Mouse (Mus musculus): ENCODE measurements around the gene Jund. TPM values are rescaled to one million over a fixed set of nuclear protein-coding genes. Genes with fewer than 3 reads are reported as not detected.

The Jund gene
- total RNA-seq, 2 experiments from 2014 or later: 178 to 214 TPM

DNA sequence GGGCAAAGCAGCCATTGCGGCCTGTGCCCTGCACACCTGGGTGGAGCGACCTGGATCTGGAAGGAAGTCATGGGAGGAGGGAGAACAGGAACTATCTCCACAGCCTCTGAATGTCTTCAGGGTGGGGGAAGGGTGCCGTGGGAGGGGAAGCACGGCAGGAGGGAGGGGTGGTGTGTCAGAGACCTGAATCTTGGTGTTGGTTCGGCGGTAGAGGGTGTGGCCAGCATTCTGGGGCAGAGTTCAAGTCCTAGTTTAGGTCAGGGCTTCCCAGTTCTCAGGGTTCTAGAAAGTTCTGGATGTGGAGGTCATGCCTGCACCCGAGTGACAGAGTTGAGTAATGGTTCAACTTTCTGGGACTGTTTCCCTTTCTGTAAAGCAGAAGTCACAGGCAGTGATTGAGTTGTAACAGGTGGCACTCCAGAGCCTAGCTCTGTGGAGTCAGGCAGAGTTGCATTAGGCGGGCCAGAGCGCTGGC is 21.1 kb downstream of the Jund start:
- no peak for DNase-seq
- intact Hi-C loops (cut with DNase I): loop anchor here (1.0 to 5.0 kb wide), 5 partner anchors 32 to 149 kb away; no protein-coding TSS in a partner anchor

DNA sequence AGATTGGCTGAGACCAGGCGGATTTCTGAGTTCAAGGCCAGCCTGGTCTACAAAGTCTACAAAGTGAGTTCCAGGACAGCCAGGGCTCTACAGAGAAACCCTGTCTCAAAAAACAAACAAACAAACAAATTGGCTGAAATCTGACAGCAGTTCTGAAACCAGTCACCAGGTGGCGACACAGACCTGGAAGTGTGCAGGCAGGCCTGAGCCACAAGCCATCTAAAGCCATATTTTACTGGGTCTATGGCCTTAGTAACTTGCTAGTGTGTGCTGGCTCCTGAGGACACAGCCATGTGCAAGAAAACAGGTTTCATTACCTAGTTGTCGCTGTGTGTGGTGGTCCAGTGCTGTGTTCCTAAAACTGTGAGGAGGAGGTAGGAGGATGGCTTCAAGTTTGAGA is 22.0 kb downstream of the Jund start:
- intact Hi-C loops (cut with DNase I): loop anchor here (1.0 to 5.0 kb wide), 5 partner anchors 32 to 148 kb away; no protein-coding TSS in a partner anchor
- DNase-seq: peak; percentile 80 to 92

DNA sequence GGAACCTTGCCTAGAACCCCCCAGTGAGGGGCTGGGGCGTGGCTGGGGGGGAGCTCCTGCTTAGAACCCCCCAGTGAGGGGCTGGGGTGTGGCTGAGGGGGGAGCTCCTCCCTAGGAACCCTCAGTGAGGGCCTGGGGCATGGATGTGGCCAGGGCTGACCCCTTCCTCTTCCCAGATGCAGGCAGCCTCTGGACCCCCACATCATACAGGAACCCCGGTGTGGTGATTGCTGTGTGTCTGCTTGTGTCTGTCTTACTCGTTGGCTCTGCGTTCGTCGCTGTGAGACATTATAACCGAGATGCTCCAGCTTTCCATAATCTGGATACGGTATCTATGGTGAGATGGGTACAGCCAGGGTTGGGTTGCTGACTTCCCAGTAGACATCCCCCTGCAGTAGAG is 22.9 kb downstream of the Jund start:
- intact Hi-C loops (cut with DNase I): loop anchor here (2.0 to 5.0 kb wide), 2 partner anchors 101 to 147 kb away; no protein-coding TSS in a partner anchor
- DNase-seq: no peak

DNA sequence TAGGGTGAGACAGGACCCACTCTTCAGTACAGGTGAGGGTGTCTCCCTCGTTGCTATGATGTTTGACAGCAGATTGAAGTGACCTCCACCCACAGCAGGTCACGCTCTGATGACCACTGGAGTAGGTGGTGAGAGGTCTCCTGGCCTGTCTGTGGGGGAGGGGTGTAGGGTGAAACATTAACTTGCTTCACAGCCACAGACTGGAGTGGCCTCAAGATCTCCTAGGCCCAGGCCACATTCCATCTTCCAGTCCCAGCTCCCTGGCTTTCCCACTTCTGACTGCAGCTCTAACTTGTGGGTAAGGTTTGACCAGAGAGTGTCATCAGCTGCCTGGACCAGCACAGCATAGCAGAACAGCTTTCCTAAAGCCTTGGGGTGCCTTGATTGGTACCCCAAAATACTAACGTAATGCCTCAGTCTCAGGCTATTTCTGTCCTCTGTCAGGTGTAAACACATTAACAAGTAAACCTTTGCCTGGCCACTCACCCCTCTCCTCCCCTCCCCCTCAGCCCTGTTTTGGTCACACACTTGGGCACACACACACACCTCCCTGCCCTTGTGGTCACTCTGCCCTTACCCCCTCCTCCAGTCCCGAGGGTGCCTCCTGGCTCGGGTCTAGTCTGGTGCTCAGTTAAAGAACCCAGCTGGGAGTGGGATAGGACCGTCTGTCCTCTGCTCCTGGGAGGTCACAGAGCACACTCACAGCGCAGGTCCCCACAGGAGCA is 24.9 kb downstream of the Jund start, which contains the start of gene Pde4c:
Gene Pde4c, plus strand, starts transcription at position 235 of the 725 bp plus-strand sequence.
- intact Hi-C loops (cut with DNase I): loop anchor here (5.0 kb wide), 1 partner anchor 99 kb away; no protein-coding TSS in a partner anchor
- no peak for DNase-seq

DNA sequence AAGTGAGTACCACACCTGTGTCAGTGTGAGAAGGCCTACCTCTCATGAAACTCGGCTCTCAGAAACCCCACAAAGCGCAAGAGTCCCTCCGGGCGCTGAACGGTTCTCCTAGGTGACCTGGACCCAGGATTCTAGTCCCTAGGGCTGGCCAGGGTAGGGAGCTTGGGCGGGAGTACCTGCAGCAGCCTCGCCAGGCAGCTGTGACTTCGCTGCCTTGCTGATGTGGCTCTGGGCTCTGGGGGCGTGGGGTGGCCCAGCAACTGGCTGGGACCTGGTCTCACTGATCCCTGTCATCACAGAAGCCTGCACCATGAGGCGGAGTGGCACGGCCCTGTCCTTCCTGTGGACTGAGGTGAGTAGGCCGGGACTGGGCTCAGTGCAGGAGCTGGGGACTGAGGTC is 25.5 kb downstream of the Jund start:
- no peak for DNase-seq

DNA sequence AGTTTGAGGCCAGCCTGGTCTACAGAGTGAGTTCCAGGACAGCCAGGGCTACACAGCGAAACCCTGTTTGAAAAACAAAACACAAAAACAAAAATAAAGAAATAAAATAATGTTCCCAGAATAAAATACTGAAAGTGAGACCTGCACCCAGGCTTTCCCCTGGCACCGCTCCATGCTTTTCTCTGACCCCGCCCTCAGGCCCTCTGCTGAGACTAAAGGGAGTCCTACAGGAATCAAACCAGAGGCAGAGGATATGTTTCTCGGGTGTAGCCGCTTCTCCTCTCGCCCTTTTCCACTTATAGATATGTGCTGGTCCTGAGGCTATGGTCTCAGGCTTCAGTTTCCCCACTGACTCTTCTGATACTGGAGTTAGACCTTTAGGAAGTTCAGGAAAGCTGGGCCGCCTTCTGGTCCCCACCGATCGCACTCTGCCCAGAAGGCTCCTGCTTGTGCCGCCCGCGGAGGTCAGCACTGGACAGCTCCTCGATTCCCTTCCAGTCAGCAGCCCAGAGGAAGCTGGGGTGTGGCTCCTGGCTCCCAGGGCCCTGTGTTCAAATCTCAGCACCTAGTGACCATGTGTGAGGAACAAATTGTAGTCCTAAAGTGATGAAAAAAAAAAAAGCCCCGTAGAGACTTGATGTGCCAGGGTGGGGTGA is 27.2 kb downstream of the Jund start:
- peak; percentile 55 to 65 for DNase-seq
- intact Hi-C loops (cut with DNase I): loop anchor here (2.0 kb wide), 1 partner anchor 15 kb away; no protein-coding TSS in a partner anchor

More for the DNA sequence above, 25.5 kb downstream of the Jund start:
- intact Hi-C loops (cut with DNase I): loop anchor here (5.0 kb wide), 1 partner anchor 98 kb away; no protein-coding TSS in a partner anchor

DNA sequence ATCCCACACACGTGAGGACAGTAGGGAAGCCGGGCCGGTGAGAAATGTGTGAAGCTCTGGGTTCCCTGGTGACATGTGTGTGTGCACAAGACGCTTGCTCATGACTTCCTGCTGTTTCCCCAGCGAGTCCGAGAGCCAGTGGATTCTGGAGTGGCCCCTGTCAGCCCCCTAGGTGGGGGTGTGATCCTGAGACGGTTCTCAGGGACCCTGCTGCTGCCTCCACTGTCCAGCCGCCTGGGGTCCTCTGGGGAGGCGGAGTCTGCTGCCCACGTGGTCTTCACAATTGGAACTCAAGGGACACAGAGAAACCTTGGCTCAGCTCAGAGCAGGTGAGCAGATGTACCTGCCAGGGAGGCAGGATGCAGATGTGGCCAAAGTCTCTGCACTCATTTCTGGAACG is 28.0 kb downstream of the Jund start:
- intact Hi-C loops (cut with DNase I): loop anchor here (2.0 kb wide), 1 partner anchor 14 kb away; no protein-coding TSS in a partner anchor
- DNase-seq: no peak

DNA sequence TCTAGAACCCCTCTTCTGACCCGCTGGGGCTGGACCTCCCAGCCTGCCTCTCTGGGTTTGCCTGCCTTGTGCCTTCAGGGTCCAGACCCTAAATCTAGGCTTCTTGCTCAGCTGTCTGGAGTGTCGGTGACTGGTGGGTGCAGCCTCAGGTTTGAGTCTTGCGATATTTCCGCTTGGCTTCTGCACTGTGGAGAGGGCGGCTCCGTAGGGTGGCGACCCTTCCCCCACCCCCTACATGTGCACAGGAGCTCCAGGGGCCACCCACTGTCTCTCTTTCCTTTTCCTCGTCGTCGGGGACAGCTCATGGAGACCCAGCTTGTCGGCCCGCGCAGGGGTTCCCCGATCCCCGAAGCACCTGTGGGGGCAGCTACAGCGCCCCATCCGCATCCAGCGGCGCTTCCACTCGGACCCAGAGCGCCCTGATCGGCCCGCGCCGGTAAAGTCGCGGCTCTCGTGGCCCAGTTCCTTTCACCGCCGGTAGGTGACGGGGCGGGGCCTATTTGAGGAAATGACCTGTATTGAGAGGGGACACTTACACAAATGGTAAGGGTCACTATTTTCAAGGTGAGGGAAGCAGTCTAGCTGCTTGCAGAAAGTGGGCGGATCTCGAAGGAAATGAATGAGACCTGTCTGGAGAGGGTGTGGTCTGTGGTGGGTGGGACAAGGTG is 31.2 kb downstream of the Jund start:
- intact Hi-C loops (cut with DNase I): no loop called here
- DNase-seq: no peak

DNA sequence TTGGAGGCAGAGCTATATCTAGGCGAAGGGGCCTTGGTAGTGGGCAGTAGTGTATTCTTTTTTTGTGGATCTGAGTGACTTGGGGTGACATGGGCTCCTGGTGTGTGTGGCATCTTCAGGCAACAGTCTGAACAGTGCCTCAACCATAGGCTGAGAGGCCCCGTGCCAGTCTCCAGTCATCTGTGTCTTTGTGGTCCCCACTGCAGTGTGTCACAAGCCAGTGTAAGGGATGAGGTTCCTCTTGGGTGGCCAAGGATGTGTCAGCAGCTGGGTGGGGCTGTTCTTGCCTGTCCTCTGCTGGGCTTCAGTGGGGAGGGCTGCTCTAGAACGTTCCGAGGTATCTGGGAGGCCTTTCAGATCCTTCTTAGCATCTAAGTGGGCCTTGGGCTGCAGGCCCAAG is 32.2 kb downstream of the Jund start:
- intact Hi-C loops (cut with DNase I): no loop called here
- DNase-seq: no peak

DNA sequence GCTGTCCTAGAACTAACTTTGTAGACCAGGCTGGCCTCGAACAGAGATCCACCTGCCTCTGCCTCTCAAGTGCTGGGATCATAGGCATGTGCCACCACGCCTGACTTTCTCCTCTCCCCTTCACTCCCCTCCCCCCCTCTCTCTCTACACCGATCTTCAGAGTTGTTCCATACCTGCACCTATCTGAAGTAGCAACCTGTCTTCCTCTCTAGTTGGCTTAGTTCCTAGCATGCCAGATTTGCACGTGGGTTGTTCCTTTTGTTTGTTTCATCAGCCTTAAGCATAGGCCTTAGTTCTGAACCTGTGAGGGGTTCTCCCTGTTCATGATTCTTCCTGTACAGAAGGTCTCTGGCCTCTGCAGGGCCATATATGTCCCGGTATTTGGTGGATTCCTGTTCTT is 39.0 kb downstream of the Jund start:
- intact Hi-C loops (cut with DNase I): no loop called here
- no peak for DNase-seq

DNA sequence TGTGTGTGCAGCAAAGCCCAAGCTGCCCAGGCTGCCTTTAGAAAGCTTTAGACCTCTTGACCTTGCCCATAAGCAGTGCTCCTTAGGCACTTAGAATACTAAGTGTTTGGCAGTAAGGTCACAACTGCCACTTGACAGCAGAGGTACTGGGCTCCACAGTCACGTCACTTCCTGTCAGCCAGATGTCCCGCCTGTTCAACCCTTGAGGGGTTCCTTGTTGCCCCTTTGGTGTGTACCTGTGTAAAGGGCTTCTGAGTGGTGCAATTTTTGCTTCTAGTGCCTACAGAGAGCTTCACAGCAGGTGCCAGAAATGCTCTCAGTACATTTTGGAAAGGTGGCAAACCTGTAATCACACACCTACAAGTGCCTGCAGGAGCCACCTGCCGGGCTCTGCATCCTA is 39.5 kb downstream of the Jund start:
- no peak for DNase-seq
- intact Hi-C loops (cut with DNase I): no loop called here

DNA sequence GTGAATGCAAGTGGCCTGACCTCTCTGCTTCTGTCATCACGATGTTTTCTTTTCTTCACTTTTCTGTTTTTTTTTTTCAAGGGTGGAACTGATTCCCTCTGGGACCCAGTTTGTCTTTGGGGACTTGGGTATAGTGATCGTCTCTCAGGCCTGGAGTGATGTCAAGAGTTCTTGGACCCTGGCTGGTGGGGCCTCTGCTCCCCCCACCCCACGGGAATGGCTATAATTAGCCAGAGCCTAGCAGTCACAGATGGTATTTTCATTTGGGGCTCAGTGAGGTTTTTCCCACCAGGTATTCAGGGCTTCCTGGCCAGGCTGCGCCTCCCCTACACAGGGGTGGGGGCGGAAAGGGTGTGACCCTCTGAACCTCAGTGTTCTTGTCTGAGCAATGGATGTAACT is 42.9 kb downstream of the Jund start:
- intact Hi-C loops (cut with DNase I): loop anchor here (2.0 kb wide), 1 partner anchor 15 kb away; no protein-coding TSS in a partner anchor
- DNase-seq: no peak

DNA sequence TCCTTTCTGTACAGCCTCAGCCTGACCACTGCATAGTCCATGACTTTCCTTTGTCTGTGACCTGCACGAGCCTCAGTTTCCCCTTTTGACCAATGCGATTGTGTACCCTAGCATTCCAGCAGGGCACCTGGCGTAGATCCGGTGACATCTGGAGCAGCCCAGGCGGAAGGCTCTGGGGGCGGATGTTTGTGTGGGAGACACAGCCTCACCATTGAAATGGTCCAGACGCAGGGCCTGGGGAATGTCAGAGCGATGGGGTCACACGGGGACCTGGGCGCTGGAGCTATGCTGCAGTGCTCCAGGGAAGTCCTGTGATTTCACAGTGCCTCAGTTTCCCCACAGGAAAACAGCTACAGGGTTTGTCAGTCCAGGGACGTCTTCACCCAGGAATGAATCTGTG is 43.4 kb downstream of the Jund start:
- DNase-seq: no peak
- intact Hi-C loops (cut with DNase I): no loop called here

DNA sequence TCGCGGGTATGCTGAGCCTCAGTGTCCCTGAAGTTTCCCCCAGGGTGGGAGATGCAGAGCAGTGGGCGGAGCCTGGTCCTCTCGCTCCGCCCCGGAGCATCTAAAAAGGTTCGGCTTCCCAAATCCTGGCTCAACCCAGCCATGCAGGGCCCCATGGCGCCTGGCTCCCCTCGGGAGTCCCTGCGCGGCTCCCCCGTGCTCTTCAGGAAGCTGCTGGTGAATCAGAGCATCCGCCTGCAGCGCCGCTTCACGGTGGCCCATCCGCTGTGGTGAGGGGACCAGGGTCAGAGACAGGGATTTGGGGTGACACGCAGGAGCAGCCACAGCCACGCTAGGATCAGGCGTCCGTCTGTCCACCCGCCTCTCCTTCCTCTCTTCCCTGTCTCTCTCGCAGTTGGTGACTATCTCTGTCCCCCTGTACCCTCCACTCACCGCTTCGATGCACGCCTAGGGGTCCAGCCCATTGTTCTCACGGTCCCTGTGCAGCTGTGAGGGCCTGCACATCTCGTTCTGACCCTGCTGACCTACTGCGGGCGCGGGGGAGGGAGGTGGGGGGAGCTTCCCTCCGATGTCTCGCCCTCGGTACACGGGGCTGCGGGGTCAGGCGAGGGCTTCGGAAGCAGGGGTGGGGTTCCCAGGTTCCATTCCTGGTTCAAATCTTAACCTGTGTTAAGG is 44.4 kb downstream of the Jund start:
- intact Hi-C loops (cut with DNase I): no loop called here
- DNase-seq: no peak

DNA sequence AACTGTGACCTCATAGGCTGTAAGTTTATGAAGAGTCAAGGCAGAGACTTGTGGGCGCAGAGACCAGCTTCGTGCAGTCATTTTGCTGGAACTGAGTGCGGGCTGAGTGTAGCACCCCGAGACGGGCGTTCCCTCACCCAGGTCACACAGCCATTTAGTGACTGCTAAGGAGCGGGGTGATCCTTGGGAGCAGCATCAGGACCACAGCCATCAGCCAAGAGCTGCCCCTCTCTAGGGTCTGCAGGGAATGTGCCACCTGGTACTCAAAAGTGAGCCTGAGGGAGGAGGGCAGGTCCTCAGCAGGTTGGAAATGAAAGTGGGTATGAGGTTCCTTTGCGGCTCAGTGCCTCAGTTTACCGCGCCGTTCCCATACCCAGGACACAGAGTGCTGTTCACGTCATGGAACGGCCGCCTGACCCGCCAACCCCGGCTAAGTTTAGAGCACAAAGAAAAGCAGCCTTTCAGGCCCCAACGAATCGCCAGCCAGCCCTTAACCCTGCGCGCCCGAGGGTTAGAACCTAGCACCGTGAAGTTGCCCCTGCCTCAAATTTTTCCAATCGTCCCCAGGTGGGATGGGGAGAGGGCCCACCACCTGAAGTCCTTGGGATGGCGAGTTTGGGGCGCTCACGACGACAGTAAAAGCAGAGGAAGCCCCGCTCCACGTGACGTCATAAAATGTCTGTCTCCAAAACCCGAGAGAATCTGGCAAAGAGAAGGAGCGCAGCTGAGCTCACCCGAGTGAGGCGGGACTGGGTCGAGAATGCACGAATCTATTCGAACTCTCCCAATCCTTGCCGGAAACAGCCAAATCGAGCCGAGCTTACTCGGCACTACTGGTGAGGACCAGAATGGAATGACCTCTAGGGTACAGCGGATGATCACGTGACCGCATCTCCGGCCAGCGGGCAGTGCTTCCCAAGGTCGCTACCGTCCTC is 45.2 kb downstream of the Jund start:
- intact Hi-C loops (cut with DNase I): no loop called here

DNA sequence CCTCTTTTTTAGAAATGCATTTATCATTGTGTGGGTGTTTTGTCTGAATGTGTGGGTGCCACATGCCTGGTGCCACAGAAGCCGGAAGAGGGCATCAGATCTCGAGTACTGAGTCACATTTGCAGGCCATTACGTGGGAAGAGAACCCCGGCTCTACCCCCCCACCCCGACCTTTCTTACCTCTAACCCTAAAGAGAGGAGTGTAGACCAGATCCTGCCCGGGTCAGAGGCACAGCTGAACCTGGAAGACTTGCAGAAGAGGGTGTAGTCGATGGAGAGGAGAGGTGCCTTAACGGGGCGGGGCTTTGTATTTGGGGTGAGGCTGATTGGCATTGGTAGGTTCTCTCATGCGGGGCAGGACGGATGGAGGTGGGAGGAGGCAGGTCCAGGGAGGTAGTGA is 46.1 kb downstream of the Jund start:
- intact Hi-C loops (cut with DNase I): no loop called here
- no peak for DNase-seq

More for the DNA sequence above, 45.2 kb downstream of the Jund start:
- DNase-seq: peak; percentile 77 to 80

DNA sequence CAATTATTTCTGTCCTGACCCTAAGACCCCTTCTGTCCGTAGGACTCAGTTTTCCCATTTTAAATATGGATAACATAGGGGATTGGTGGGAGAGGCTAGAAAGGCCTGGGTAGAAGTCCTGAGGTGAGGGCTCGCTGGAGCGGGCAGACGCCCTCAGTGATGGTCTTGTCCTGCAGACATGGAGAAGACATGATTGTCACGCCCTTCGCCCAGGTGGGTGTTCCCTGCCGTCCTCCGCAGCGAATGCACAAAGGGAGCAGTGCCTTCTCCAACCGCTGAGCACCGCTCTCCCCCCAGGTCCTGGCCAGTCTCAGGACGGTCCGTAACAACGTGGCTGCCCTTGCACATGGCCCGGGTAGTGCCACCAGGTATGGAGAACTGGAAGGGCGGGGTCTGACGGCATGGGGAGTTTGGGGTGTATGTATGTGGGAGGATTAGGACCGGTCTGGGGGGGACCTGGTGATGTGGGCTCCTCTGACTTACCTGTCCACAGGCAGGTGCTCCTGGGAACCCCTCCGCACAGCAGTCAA is 47.0 kb downstream of the Jund start:
- no peak for DNase-seq
- intact Hi-C loops (cut with DNase I): no loop called here

DNA sequence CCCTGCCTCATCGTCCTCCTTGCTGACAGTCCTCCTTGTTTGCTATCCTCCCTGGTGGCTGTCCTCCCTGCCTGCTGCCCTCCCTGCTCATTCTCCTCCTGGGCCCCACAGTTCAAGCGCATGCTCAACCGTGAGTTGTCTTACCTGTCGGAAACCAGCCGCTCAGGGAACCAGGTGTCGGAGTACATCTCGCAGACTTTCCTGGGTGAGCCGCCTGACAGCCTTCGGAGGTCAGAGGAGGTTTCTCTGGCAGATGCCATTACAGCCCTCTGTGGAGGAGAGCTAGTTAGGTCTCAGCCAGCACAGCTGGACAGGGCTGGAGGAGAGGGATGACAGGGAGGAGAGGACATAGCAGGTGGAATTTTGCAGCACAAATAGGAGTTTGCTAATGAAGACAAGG is 47.9 kb downstream of the Jund start:
- no peak for DNase-seq
- intact Hi-C loops (cut with DNase I): no loop called here

DNA sequence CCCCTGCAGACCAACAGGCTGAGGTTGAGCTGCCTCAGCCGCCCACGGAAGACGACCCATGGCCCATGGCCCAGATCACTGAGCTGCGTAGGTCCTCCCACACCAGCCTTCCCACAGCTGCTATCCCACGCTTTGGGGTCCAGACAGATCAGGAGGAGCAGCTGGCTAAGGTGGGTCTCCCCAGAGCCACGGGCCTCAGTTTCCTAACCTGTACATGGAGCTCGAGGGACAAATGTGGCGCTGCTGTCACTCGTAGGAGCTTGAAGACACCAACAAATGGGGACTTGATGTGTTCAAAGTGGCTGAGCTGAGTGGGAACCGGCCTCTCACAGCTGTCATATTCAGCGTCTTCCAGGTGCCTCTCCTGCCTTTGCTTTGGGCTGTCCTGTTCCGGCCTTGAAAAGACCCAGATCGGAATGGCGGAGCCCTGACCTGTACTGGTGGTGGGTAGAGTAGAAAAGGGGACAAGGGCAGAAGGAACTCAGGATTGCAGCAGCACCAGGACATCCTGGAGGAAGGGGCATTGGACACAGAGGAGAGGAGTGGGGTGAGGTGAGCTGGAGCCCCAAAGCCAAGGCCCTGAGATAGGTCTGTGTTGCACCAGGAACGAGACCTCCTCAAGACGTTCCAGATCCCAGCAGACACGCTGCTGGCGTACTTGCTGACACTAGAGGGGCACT is 48.6 kb downstream of the Jund start:
- DNase-seq: no peak
- intact Hi-C loops (cut with DNase I): no loop called here
